Mouse (Mus musculus) thymus, postnatal 10 days (tissue): ENCODE data around the gene Tmem104.

Experiments
- DNase-seq, 2 experiments: peaks; one replicate each; pipeline ENCODE4 v3.0.0; 2021; ENCODE audit warnings: low spot score in 2 of 2

The Tmem104 gene

DNA sequence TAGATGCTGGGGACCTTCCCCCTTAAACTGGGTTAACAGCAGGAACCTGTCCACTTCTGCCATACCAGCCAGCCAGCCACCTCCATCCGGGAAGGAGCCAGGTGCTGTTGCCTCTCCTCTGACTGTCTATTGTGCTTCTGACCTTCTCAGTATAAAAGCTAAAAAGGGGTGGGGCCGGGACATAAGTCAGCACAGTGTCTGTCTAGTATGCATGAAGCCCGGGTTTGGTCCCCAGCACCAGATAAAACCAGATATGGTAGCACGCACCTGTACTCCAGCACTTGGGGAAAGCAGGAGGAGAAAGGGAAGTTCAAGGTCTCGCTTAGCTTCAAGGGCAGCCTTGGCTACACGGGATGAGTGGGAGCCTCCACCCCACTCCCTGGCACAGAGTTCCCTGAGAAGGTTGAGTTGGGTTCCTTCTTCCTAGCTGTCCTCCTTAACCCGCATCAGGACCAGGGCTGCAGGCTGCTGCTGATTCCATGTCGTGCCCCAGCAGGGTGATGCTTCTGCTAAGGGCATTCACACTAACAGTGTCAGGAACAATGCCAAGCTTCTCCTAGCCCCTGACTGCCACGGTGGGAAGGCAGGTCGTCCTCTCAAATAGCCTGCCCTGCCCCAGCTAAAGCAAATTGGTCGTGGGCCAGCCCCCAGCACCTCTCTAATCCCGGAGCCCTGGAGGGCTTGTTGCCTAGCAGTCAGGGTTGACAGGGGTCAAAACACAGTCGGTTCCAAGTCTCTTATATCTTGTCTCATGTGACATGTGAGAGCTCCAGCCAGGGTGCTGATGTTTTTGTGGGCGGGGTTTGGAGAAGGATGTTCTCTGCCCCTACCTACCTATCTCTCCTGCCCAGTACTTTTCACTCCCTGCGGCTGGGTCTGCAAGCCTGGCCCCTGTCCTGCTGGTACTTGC is 42.0 kb downstream of the Tmem104 start:
- DNase-seq: no peak

DNA sequence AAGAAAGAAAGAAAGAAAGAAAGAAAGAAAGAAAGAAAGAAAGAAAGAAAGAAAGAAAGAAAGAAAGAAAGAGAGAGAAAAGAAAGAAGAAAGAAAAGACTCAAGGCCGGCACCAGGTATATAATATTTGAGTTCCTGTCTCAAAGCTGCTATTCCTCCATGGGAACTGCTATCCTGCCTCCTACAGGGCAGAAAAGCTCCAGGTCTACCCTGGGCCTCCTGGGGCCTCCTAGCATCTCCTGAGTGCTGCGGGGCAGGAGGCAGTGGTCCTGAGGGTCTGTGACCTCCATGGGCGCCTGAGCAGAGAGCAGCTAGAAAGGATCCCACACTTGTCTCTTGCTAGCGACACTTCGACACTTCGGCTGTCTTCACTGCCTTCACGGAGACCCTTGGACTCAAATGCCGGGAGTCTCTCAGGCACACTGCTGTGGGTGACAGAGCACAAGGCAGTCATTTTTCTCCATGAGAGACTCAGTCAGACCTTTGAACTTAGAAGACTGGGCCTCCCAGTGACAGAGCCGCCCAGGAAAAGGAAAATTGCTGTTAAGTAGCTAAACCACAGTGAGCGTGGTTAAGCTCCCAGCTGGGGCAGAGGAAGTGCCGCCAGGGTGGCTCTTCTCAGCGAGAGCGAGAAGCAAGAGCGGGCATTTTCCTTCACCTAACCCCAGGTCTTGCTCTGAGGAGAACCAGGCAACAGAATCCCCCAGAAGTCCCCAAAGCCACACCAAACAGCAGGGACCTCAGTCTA is 44.1 kb downstream of the Tmem104 start:
- peak; percentile 76 to 79 for DNase-seq

DNA sequence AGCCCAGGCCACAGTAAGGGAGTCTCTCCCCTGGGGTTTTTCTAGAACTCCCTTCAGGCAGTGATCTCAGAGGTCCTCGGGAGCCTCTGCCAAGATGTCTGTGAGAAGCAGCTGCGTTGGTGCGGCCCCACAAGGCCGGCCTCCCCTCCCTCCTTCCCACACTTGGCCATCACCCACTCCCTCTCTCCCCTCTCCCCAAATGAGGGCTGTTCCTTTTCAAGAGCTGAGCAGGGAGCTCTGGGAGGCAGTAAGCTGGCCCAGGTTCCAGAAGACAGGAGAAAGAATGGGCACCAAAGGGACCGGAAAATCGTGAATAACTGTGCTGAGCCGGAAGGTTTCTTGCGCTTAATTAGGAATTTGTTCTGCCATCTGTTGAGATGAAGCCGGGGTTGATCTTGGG is 44.6 kb downstream of the Tmem104 start:
- DNase-seq: no peak

DNA sequence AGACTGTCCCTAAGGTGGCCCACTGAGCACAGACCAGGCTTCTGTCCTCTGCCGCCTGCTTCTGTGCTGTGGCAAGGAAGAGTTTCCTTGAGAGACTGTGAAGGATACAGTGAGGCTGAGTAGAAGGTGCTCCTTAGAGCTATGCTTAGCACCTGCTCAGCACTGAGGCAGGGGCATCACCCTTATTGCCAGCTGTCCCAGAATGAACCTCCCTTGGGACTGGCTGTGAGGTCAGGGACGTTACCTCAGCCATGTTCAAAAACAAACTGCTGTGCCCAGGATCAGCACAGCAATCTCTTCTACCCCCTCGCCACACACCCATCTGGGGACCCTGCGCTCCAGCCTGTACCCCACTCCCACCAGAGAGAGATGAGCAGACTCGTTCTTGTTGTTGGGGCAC is 45.6 kb downstream of the Tmem104 start:
- DNase-seq: no peak

DNA sequence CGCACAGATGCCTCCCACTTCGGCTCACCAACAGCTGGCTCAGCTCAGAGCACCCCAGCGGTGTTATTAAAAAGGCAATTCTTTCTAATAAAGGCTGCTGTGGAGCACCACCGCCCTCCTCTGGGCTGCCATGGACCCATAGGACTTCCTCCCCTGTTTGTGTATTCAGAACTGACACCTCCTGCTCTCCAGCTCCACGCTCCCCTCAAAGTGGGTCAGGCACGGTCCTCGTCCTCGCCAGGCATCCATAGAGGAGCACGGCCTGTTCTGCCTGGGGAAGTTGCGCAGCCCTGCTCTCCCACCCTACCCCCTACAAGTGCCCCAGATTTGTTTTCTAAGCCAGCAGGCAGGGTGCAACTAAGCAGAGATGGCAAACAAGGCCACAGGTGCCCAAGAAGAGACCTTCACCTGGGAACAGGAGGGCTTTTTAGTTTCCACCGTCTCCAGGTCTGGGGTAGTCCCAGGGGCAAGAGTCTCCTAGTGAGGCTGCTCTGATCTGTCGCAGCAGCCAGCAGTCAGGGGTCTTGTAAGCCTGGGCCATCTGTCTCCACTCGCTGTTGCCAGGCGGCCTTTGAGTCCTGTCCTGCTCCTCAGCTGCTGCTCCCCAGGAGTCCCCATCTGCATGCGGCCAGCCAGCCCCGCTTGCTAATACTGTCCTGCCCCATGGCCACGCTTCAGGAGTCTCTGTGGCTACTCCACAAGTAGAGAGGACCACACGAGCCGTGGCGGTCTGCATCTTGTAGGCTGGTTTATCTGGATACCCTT is 46.4 kb downstream of the Tmem104 start:
- DNase-seq: no peak

DNA sequence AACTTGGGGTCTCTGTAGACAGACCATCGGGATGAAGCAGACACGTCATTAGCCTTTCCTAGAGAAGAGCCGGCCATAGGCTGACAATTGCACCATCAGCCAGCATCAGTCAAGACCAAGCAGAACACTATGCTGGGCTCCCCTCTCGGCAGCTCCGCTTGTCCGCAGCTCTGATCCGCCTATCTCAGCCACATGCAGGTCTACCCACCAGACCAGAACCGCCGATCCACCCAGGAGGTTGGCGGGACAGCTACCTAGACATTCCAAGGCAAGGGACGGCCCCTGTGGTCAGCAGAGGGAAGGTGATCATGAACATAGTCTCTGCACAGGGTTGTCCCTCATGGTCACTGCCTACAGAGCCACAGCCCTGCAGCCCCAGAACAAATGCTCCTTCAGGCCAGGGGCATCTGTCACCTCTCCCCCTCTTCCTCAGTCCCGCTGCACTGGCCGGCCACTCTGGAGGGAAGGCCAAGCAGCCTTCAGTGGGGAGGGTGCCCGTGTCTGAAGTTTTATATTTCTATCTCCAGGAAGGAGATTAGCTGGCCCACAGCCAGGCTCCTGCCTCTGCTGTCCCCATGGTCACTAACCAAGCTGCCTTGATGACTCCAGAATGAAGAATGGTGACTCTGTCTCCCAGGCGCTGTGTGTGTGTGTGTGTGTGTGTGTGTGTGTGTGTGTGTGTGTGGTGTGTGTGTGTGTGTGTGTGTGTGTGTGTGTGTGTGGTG is 47.2 kb downstream of the Tmem104 start:
- no peak for DNase-seq

DNA sequence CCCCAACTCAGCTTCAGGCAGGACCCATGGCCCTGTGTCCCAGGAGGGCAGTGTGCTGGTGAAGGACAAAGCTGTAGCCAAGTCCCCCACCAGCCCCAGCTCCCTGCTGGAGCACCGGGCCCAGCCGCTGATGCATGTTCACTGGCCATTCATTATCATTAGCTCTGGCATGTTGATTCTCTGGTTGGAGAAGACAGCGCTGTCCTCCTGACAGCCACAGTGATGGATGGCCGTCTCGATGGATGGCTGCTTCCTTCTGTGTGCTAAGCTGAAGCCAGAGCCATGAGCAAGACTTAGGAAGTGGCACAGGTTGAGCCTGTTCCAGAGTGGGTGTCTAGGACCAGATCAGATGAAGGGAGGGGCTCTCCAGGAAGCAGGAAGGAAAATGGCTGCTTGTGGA is 49.3 kb downstream of the Tmem104 start:
- no peak for DNase-seq

DNA sequence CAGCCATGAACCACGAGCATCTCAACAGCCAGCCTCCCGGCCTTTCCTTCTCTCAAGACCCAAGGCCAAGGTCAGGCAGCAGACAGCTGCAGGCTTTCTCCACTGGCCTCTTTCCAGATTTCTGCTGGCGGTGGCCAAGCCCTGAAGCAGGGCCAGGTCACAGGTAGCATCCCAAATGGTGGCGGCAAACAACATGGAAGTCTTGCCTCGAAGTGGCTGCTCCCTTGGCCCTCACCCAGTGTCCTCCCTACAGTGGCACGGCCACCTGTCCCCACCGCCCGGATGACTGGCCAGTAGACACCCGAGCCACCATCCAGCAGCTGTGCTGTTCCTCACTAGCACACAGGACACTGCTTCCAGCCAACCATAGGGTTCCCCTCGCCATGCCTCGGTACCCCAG is 54.1 kb downstream of the Tmem104 start:
- no peak for DNase-seq

DNA sequence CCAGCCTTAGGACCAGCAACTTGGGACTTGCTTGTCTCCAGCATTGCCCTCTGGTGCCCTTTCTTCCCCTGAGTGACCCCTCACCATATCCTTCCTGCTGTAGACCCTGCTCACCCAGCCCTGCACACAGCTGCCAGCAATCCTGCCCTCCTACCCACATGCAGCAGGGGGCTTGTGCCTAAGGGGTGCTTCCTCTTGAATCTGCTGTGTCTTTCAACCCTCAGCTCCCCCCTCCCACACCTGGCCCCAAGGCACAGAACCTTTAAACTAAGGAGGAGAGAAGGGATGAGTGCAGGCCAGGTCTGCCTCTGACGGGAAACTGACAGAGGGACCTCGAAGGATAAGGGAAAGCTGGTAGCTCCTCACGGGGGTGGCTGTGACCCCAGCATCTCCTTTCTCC is 55.5 kb downstream of the Tmem104 start:
- DNase-seq: peak; percentile 45 to 49

DNA sequence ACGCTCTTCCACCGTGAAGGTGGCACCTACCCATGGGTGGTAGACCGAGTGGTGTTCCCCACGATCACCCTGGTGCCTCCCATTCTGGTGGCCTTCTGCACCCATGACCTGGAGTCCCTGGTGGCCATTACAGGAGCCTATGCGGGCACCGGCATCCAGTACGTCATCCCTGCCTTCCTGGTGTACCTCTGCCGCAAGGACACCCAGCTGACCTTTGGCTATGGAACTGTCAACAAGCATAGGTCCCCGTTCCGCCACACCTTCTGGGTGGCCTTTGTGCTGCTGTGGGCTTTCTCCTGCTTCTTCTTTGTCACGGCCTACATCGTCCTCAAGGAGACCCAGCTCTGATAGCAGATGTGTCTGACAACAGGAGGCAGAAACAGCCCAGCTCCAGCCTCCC is 56.5 kb downstream of the Tmem104 start:
- no peak for DNase-seq

DNA sequence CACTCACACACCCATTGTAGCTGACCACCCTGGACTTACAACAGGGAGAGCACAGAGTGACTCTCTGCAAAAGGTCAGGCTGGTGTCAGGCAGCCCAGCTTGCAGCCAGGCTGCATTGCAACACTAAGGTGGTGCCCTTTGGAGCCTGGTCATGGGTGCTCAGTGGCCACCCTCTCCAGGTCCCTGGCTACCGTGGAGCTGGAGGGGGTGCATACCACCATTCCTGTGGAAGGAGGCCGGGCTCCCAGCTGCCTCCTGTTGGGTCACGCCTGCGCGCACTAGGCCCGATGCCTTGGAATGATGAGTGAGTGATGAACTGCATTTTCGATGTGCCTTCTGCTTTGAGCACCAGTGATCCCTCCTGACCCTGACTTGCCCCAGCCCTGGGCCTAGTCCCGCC is 57.6 kb downstream of the Tmem104 start:
- no peak for DNase-seq

DNA sequence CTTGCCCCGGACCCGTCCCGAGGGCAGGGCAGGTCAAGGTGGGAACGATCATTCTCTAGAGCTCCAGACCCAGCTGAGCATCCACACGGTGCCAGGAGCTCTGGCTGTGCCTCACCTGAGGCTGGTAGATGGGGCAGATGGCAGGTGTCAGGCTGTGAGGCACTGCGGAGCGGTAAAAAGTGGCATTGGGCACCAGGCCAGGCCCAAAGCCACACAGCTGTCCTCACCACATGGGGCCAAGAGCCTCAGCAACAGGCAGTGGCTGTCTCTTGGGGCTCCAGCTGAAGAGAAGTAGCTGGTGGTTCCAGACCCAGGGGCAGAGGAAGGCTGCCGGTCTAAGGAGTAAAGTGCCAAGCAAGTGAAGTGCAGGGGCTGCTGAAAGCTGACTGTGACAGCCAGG is 59.1 kb downstream of the Tmem104 start:
- no peak for DNase-seq

DNA sequence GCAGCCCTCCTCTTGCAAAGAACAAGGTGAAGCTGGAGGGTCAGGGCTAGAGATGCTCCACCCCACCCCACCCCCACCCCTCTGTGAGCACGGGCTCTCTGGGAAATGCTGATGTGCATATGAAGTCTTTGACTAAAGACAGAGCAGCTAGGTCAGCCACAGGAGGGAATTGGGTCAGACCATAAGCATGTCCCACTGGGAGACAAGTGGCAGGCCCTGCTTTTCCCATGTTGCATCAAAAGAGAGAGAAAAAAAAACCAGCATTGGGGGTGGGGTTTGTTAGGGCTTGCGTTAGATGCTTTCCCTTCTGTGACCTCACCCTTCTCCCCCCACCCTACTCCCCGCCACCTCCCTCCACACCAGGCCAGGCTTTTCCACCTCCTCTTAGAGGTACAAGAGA is 60.0 kb downstream of the Tmem104 start:
- DNase-seq: no peak

DNA sequence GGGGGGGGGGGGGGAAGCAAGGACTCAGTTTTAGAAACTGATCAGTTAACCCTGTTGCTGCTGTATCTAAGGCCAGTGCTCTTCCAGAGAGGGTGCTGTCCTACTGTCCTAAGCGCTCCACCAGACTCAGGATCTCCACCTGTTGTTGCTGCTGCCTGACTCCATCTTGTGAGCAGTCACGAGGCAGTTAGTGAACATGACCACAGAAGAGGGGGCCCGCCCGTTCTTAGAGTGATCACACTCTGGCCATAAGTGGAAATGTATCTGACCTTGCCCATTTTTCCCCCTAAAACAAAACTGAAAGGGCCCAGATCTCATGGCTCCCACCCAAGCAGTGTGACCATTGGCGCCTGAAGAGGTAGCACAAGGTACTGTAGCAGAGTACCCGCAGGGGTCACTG is 60.7 kb downstream of the Tmem104 start:
- no peak for DNase-seq

DNA sequence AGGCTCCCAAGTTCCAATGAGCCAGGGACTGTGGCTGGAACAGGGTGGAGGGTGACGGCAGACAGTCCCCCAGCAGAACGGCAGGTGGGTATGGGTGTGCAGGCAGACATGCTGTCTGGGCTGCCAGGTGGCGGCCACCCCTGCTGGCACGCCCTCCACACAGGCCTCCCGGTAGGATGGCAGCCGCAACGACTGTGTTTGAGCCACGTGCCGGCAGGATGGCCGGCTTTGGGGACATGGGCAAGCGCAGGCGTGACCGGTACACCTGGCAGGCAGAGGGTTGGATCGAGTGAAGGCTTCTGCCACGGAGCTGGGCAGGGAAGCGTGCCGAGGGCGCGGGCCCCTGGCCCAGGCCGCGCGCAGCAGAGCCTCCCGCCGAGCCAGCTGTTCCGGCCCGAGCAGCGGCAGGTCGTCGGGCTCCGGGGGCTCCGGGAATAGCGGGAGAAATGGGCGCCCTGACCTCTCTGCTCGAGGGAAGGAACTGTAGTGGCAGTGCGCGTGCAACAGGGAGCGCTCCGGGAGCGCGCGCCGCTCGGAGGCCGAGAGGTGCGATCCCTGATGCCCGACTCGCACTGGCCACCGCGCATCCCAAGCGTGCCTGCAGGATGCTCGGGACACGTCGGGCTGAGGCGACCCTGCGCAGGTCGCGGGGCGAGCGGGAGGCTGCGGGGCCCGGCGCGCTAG is 62.6 kb downstream of the Tmem104 start:
- no peak for DNase-seq

DNA sequence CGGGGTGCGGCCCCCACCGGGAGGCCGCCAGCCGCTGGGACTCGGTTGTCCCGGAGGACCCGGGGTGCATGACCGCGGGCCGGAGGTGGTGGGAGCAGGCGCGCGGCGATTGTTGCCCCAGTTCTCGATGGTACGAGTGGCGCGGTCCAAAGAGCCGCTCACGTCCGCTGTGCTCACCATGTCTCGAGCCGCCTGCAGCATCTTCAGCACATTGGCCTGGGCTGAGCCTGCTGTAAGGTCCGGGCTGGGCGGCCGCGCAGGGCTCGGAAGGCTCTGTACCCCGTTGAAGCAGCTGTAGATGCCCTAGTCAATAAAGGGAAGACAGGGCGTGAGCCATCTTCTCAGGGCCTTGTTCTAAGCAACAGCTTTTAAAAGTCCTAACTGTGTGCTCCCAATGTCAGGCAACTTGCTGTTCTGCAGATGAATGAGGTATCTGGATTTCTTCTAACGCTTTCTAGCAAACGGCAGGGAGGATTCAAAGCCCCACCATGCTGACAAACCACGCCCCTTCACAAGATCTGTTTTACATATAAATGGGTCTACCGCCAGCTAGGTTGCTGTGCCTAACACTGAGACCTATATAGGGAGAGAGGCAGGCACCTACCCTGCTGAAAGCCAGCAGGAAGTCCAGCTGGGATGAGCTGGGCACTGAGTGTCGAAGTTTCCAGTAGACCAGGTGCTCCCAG is 63.3 kb downstream of the Tmem104 start:
- DNase-seq: no peak

DNA sequence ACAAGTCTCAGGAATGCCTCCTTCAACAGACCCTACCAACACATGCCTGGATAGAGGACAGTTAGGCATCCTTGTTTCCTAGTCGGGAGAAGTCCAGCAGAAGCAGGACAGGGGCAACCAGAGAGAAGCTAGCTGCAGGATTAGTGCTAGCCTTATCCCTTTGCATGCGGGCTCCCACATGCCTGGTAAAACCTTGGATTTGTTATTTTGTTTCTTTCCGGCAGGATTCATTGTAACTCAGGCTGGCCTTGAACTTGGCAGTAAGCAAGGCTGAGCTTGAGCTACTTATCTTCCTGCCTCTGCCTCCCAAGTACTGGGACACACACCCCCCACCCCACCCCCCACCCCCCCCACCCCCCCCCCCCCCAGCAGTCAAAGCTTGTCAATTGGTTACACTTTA is 64.0 kb downstream of the Tmem104 start:
- DNase-seq: no peak

DNA sequence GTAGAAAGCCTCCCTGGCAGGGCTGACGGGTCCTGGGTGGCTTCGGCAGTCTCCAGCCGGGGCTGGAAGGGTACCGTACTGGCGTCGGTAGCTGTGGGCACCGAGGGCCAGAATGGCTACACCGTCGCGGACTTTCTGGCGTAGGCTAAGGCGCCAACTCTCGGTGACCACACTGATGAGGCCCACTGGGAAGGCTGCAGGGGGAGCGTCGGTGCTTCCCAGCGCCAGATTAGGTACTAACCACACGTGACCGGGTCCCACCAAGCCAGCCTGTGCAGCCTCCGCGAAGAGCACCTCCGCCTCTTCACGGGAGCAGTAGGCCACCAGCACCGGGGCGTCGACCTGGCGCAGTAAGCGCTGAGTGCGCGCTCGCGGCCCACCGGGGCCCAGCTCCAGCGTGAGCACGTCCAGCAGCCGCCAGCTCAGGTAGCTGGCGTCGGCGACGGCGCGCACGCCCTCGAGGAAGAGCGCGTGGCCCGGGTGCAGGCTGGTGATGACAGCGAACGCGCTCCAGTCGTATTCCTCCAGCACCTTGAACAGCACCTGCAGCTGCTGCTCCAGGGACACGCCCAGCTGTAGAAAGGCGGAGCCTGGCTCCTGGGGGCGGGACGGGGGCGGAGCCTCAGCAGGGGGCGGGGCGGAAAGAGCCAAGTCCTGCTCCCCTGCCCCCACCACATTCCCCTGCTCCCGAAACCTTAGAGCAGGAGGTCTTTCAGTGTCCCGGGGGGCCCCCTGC is 70.7 kb downstream of the Tmem104 start:
- DNase-seq: no peak

DNA sequence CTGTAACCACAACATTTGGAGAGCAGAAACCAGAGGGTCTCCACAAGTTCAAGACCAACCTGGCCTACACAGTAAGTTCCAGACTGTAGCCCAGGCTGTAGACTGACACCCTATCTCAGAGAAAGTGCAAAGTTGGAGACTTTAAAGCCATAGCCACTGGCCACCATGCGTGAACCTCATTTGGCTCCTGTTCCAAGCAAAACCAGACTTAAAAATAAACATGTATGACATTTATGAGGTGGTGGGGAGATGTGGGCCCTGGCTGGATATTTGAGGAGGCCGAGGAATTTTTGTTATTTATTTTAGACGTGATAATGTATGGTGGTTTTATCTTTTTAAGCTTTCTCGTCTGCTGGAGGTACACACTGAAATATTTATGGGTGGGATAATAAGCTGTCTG is 71.8 kb downstream of the Tmem104 start:
- DNase-seq: no peak

DNA sequence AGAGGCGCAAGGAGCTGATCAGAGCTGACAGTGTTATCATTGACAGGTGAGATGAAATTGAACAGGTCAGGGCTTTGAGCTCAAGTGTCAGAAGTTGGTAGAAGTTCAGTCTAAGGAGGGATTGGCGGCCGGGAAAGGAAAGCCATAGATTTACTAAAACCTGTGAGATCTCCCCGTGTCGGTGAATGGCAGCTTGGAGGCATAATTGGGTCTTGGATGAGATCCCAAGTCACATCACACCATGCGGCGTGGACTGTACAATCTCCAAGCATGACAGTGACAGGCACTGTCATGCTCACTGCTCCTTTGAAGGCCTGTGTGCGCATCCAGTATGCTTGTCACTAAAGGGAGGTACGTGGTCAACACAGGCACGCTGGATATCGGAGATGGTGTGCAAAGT is 75.7 kb downstream of the Tmem104 start:
- DNase-seq: no peak
